Mouse (Mus musculus): ENCODE data around the gene Zfp526. TPM values are rescaled to one million over a fixed set of nuclear protein-coding genes. Genes with fewer than 3 reads are reported as not detected.

Gene Zfp526
- polyA plus RNA-seq, 1 experiment: 8.0 TPM

- TF ChIP-seq POLR2A (IDR thresholded peaks at IDR 0.05; ENCODE audit: extremely low read depth, insufficient read depth, low read length) (peak; percentile 93), CTCF (IDR thresholded peaks at IDR 0.05; ENCODE audit: extremely low read depth, insufficient read depth, low read length) (no peak)
- Histone ChIP-seq H3K4me1 (ENCODE audit: control insufficient read depth, insufficient read depth, low read length) (peaks cover 6% of the 10 kb centered on the region; the same call in 1 of the 2 replicates), H3K27ac (ENCODE audit: insufficient read depth, low read length) (peak overlapping the region; percentile 85), H3K4me3 (ENCODE audit: insufficient read depth, low read length) (peak overlapping the region; percentile 36)
These were observed 16.9 kb downstream of the Zfp526 start for GRCm38 (mm10) chr7:25238015-25238706.

GRCm38 (mm10) chr7:25238829-25239623 lies 17.8 kb downstream of the Zfp526 start:
- peaks cover 6% of the 10 kb centered on the region; the same call in 1 of the 2 replicates for H3K4me1 ChIP-seq (ENCODE audit: control insufficient read depth, insufficient read depth, low read length)
- H3K4me3 ChIP-seq (ENCODE audit: insufficient read depth, low read length): peak overlapping the region; percentile 36; the same call in 1 of the 2 replicates
- peak overlapping the region; percentile 83 for H3K27ac ChIP-seq (ENCODE audit: insufficient read depth, low read length)
- TF ChIP-seq POLR2A (IDR thresholded peaks at IDR 0.05; ENCODE audit: extremely low read depth, insufficient read depth, low read length) (peak; percentile 89), CTCF (IDR thresholded peaks at IDR 0.05; ENCODE audit: extremely low read depth, insufficient read depth, low read length) (peak; percentile 59)

GRCm38 (mm10) chr7:25240631-25241030 lies 19.4 kb downstream of the Zfp526 start:
- Histone ChIP-seq H3K27ac (ENCODE audit: insufficient read depth, low read length) (0 out of 2 replicates have a peak overlapping the region, but pooled peaks have one; percentile 9), H3K4me3 (ENCODE audit: insufficient read depth, low read length) (no peak overlapping the region), H3K4me1 (ENCODE audit: control insufficient read depth, insufficient read depth, low read length) (peaks cover 7% of the 10 kb centered on the region; the same call in 1 of the 2 replicates)
- no peak for TF ChIP-seq POLR2A (IDR thresholded peaks at IDR 0.05; ENCODE audit: extremely low read depth, insufficient read depth, low read length)
- TF ChIP-seq CTCF (IDR thresholded peaks at IDR 0.05; ENCODE audit: extremely low read depth, insufficient read depth, low read length): no peak

GRCm38 (mm10) chr7:25241062-25241461 lies 19.8 kb downstream of the Zfp526 start:
- H3K27ac ChIP-seq (ENCODE audit: insufficient read depth, low read length): peak overlapping the region; percentile 11; the same call in 1 of the 2 replicates
- no peak overlapping the region for H3K4me3 ChIP-seq (ENCODE audit: insufficient read depth, low read length)
- H3K4me1 ChIP-seq (ENCODE audit: control insufficient read depth, insufficient read depth, low read length): peaks cover 6% of the 10 kb centered on the region; the same call in 1 of the 2 replicates
- TF ChIP-seq CTCF (IDR thresholded peaks at IDR 0.05; ENCODE audit: extremely low read depth, insufficient read depth, low read length) (peak; percentile 78), POLR2A (IDR thresholded peaks at IDR 0.05; ENCODE audit: extremely low read depth, insufficient read depth, low read length) (no peak)

- no peak overlapping the region for H3K4me3 ChIP-seq (ENCODE audit: insufficient read depth, low read length)
- peaks cover 5% of the 10 kb centered on the region; the same call in 1 of the 2 replicates for H3K4me1 ChIP-seq (ENCODE audit: control insufficient read depth, insufficient read depth, low read length)
- TF ChIP-seq CTCF (IDR thresholded peaks at IDR 0.05; ENCODE audit: extremely low read depth, insufficient read depth, low read length) (no peak), POLR2A (IDR thresholded peaks at IDR 0.05; ENCODE audit: extremely low read depth, insufficient read depth, low read length) (no peak)
- no peak overlapping the region for H3K27ac ChIP-seq (ENCODE audit: insufficient read depth, low read length)
These were observed 22.1 kb downstream of the Zfp526 start for GRCm38 (mm10) chr7:25243361-25243760.

- TF ChIP-seq CTCF (IDR thresholded peaks at IDR 0.05; ENCODE audit: extremely low read depth, insufficient read depth, low read length): no peak
- TF ChIP-seq POLR2A (IDR thresholded peaks at IDR 0.05; ENCODE audit: extremely low read depth, insufficient read depth, low read length): no peak
- Histone ChIP-seq H3K27ac (ENCODE audit: insufficient read depth, low read length) (peak overlapping the region; percentile 97), H3K4me1 (ENCODE audit: control insufficient read depth, insufficient read depth, low read length) (peaks cover 5% of the 10 kb centered on the region; the same call in 1 of the 2 replicates), H3K4me3 (ENCODE audit: insufficient read depth, low read length) (no peak overlapping the region)
These were observed 23.5 kb downstream of the Zfp526 start for GRCm38 (mm10) chr7:25244562-25245369.

- H3K4me1 ChIP-seq (ENCODE audit: control insufficient read depth, insufficient read depth, low read length): peaks cover 5% of the 10 kb centered on the region; the same call in 1 of the 2 replicates
- peak overlapping the region; percentile 94 for H3K4me3 ChIP-seq (ENCODE audit: insufficient read depth, low read length)
- TF ChIP-seq CTCF (IDR thresholded peaks at IDR 0.05; ENCODE audit: extremely low read depth, insufficient read depth, low read length): no peak
- TF ChIP-seq POLR2A (IDR thresholded peaks at IDR 0.05; ENCODE audit: extremely low read depth, insufficient read depth, low read length): no peak
- peak overlapping the region; percentile 97 for H3K27ac ChIP-seq (ENCODE audit: insufficient read depth, low read length)
These were observed 25.0 kb downstream of the Zfp526 start for GRCm38 (mm10) chr7:25246079-25246758.

GRCm38 (mm10) chr7:25246759-25247137 lies 25.5 kb downstream of the Zfp526 start:
- no peak for TF ChIP-seq POLR2A (IDR thresholded peaks at IDR 0.05; ENCODE audit: extremely low read depth, insufficient read depth, low read length)
- H3K4me3 ChIP-seq (ENCODE audit: insufficient read depth, low read length): peak overlapping the region; percentile 94
- peaks cover 8% of the 10 kb centered on the region; the same call in 1 of the 2 replicates for H3K4me1 ChIP-seq (ENCODE audit: control insufficient read depth, insufficient read depth, low read length)
- peak overlapping the region; percentile 97 for H3K27ac ChIP-seq (ENCODE audit: insufficient read depth, low read length)
